Mouse (Mus musculus) embryo, embryonic 9.5 days (tissue): Measurements from ENCODE around the gene Zfp174.
A peak's percentile ranks its signal among the peaks of the same experiment; 100 is the strongest.
"Not testable (repeated sequence)": the region's sequence is repeated elsewhere in the genome, so short reads cannot be mapped to it uniquely, and the experiment has no call there.

ENCODE experiments used
- DNase-seq: peaks from one replicate; pipeline ENCODE4 v3.0.0-alpha.2; 2017; ENCODE audit errors: extremely low spot score

Gene Zfp174

DNA sequence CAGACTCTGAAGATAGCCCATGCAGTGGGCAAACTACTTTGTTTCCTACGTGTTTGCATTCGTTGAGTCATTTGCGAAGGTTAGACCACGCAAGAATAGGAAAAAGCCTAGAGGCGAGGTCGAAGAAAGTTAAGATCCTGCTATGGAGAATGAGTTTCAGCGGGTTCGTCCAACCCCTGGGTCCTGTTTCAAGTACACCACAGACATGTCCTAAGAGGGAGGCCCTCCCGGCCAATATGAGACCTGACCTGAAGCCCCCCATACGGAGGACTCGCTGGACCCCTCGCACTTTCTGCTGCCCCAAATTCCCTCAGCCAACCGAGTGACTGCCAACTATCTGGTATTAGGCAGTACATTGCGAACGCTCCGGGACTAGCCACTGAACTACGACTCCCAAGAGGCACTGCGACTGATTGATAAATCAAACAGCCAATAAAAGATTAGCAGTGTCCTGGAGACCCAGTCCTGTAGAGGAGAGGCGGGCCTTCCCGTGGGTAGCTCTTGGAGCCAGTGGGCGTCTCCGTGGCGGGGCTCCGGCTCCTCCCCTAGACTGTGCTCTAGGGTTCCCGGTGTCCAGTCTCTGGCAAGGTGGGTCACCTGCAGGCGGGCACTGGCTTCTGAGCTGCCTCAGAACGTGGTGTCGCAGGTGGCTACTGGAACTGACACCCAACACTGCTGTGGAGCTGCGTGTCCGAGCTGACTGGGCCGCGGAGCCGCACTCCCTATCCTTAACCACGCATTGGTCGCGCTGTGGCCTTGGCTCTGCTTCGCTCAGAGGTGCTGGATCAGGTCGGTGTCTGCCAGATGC, at the start of gene Zfp174:
Gene Zfp174 (plus strand): TSS at position 558 of the 808 bp plus-strand sequence.
- peak; percentile 93 for DNase-seq

DNA sequence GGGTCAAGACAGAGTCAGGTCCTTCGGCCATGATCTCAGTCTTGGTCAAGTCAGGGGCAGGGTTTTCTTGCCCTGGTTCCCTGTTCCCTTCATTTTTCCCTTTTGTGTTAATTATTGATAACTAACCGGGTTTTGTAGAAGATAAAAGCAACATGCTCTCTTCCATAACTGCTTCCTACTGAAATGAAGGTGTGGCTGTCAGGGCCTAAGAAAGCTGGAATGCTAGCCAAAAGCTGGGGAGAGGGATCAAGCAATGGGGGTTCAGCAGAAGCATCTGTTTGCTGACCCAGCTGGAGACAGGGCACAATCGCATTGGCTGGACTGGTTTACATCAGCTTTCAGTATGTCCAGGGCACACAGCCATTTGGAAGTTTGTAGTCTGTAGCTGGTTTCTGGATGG, 38.9 kb upstream of the Zfp174 start:
- no peak for DNase-seq

DNA sequence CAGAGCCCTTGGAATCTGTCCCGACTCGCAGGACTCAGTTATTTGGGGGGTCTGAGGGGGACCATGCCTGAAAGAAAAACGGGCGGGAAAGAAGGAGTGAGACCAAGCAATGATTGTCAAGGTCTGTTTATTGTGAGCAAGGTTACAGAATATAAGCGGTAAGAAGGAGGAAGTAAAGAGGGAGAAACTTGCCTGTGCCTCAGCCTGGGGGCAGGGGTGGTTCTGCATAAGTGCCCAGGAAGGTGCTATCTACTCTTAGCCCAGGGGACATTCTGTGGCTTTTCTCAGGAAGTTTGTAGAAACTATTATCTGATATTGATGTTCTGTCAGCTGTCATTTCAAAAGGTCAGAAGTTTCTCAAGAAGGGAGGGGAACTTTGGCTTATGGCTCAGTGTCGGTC, 32.4 kb upstream of the Zfp174 start:
- not testable (repeated sequence) for DNase-seq

DNA sequence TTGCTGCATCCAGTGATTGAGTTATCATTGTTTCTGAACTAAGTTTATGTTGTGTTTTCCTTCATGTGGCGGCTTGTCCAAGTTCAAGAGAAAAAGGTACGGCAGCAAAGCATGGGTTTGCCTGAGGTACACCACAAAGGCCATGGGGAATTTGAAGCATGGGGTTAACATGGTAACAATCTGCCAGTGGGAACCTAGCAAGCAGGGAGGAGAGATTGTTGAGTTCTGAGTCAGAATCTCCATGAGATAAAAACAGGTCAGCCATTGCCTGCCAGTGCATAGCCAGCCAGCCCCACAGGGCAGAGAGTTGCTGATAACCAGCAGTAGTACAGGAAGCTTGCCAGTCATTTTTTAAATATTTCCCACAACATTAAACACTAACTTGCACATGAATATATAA, 26.9 kb upstream of the Zfp174 start:
- no peak for DNase-seq

DNA sequence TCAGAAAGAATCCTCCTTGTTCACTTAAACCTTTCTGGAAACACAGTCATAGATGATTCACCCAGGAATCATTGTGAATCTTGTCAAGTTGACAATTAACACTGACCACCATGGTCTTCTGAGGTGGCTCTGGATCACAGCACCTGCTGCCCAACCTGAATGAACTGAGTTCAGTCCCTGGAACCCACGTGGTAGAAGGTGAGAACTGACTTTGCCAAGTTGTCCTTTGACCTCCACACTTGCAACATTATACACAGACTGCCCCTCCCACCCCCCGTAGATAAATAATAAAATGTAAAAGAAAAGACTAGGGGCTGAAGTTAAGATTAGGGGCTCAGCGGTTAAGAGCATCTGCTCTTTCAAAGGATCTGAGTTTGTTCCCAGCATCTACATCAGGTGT, 19.0 kb upstream of the Zfp174 start:
- no peak for DNase-seq

DNA sequence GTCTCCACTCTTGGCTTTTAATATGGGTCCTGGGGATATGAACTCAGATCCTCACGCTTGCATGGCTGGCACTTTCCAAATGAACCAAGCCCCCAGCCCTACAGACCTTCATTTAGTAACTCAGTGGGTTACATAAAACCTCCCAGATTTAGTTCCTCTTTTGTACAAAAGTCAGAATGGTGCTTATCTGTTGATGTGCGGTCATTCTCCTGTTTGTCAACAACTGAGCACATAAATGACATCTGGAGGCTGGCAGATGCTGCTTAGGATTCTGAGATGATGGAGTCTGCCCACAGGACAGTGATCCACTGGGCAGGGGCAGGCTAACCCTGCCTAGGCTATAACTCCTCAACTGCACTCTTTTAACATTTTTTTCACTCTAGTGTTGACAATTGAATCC, 17.3 kb upstream of the Zfp174 start:
- no peak for DNase-seq

DNA sequence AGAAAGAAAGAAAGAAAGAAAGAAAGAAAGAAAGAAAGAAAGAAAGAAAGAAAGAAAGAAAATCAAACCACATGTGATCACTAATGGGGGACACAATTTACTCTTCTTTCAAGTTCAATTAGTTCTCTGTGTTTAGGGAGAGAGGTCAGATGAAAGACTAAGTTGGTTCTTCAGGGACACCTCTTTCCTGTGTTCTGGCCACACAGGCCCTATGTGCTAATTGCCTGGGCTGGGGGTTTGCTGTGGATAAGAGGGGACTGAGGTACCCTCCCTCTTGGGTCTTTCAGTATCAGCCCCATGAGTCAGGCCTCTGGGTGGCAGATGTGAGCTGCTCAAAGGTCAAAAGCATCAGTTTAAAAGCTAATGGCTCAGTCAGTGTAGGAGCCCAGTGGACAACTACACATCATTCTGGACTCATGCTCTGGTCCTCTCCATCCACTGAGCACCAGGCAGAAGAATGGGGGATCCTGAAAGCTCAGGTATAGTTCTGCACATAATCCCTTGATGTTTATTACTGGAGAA, 16.4 kb upstream of the Zfp174 start, which contains the start of gene Olfr15:
Gene Olfr15 (plus strand): TSS at position 291 of the 522 bp plus-strand sequence.
- DNase-seq, result no peak

DNA sequence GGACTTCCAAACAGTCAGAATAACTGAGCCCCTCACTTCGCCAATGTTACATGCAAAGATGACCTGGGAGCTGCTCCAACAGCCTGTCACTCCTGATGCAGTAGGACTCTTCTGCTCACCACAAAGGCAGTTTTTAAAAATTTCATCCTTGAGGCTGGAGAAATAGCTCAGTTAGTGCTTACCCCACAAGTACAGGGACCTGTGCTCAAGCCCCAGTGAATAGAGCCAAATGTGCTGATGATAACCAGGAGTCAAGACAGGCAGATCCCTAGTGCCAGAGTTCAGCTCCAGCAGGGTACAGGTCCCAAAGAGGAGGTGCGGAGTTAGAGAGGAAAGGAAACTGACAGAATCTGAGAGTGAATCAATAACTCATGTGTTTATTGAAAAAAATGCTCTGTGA, 11.6 kb upstream of the Zfp174 start:
- DNase-seq, result no peak

DNA sequence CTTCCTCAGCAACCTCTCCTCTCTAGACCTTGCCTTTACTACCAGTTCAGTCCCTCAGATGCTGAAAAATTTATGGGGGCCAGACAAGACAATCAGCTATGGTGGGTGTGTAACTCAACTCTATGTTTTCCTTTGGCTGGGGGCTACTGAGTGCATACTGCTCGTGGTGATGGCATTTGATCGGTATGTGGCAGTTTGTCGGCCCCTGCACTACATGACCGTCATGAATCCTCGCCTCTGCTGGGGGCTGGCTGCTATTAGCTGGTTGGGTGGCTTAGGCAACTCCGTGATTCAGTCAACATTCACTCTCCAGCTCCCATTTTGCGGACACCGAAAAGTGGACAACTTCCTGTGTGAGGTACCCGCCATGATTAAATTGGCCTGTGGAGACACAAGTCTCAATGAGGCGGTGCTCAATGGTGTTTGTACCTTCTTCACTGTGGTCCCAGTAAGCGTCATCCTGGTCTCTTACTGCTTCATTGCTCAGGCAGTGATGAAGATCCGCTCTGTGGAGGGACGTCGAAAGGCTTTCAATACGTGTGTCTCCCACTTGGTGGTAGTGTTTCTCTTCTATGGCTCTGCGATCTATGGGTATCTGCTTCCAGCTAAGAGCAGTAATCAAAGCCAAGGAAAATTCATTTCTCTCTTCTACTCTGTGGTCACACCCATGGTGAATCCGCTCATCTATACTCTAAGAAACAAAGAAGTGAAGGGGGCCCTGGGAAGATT, 7.7 kb upstream of the Zfp174 start:
- no peak for DNase-seq

DNA sequence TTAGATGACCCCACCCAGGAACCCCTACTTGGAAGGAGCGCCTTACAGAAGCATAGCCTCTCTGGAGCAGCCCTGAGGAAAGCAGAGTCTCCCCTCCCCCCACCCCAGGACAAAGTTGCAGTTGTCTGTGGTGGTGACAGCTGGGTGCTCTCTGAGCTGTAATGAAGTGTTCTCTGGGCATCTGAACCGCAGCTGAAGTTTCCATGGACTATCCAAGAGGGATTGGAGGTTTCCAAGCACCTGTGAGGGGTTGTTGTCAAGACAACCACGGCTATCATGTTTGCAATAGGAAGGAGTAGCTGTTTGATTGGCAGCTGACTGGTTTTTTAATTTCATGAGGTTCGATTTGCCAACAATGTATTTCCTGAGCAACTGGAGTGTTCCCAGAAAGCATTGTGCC, 4.1 kb upstream of the Zfp174 start:
- DNase-seq, result no peak

DNA sequence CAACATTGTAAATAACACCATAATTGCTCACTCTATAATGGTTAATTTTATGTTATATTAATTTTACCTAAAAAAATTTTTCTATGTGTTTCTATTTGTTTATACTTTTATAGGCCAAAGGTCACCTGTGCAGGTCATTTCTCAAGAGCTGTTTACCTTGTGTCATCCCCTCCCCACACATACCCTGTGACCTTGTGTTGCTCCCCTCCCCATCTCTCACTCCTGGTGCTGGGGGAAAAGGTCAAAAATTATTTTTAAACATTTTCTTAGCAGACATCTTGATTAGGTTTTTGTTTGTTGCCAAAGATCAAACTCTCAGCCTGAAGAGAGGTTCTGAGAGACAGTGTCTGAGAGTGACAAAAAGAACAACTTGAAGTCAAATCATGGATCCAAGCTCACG, 3.3 kb upstream of the Zfp174 start:
- no peak for DNase-seq

DNA sequence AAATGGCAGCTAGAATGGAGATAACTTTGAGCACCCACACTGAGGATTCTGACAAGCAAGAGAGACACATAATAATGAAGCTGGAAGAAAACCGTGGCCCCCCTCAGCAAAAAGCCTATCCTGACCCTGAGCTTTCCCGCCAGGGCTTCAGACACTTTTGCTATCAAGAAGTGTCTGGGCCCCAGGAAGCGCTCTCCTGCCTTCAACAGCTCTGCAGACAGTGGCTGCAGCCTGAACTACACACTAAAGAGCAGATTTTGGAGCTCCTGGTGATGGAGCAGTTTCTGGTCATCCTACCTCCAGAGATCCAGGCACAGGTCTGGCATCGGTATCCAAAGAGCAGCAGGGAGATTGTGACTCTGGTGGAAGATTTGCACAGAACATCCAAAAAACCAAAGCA, 803 bp downstream of the Zfp174 start:
- DNase-seq, result no peak

DNA sequence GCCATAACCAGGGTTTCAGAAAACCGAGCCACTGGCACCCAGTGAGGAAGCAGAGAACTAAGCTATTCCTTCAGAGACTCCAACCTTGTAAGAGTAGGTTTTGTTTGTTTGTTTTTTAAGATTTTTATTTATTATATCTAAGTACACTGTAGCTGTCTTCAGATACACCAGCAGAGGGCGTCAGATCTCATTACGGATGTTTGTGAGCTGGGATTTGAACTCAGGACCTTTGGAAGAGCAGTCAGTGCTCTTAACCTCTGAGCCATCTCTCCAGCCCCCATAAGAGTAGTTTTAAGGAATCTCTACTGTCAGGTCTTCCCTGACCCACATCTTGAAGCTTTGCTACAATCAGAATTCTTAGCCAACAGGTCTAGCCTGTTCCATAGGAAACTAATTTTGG, 1.3 kb downstream of the Zfp174 start:
- no peak for DNase-seq

DNA sequence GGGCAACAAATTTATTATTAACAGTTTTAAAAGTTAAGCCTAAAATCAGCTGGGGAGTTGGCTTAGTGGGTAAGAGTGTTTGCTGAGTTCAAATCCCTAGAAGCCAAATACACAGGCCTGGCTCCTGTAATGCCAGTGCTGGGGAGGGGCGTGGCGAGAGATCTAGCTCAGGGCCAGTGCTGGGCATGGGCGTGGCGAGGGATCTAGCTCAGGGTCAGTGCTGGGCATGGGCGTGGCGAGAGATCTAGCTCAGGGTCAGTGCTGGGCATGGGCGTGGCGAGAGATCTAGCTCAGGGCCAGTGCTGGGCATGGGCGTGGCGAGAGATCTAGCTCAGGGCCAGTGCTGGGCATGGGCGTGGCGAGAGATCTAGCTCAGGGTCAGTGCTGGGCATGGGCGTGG, 4.2 kb downstream of the Zfp174 start:
- DNase-seq, result not testable (repeated sequence)

DNA sequence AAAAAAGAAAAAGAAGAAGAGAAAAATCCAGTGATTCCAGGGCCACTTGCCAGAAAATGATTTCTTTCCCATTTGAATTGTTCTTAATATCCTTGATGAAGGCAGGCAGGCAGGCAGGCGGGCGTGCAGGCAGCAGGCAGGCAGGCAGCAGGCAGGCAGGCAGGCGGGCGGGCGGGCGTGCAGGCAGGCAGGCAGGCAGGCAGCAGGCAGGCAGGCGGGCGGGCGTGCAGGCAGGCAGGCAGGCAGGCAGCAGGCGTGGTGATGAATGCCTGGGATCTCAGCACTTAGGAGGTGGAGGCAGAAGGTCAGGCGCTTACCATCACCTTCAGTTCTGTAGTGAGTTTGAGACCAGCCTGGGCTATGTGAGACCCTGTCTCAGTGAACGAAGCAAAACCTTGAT, 5.5 kb downstream of the Zfp174 start:
- peak; percentile 34 for DNase-seq

DNA sequence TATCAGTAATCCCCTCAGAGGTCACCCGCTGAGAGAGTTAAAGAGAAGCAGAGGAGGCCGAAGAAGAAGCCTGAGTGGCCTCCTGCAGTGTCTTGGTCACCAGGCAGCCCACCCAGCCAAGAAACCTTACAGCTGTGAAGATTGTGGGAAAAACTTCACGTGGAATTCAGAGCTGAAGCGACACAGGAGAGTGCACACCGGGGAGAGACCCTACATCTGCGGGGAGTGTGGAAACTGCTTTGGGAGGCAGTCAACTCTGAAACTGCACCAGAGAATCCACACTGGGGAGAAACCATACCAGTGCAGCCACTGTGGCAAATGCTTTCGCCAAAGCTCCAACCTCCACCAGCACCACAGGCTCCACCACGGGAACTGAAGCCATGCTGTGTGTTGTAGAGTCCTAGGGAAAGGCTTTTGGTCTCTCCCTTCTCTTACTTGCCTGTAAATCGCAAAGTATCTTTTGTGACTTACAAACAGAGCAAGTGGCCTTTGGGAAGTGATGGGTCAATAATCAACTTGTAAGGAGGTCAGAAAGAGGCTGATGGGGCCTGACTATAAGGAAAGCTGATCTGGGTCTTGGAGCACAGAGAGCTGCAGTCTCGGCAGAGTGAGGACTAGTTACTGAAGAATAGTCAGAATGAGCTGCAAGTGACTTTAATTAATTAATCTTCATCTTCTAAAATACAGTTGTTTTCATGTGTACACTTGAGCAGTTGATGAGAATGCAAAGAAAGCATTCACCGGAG, 7.5 kb downstream of the Zfp174 start:
- DNase-seq, result no peak

DNA sequence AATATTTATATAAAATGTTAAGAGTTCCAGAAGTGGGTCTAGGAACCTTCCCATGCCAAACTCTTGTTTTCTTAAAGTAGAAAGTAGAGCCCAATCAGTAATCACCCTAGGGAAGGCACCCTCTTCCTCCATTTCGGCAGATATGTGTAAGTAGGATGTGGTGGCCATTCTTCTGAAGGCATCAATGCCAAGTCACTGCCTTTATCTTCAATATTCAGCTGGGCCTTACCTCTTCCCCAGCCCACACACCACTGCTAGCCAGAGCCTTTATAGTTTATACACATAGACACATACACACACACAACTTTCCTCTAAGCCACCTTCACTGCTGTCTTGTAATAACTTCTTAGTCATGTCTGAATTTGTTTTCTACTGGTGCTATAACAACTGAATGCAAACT, 8.7 kb downstream of the Zfp174 start:
- DNase-seq, result no peak

DNA sequence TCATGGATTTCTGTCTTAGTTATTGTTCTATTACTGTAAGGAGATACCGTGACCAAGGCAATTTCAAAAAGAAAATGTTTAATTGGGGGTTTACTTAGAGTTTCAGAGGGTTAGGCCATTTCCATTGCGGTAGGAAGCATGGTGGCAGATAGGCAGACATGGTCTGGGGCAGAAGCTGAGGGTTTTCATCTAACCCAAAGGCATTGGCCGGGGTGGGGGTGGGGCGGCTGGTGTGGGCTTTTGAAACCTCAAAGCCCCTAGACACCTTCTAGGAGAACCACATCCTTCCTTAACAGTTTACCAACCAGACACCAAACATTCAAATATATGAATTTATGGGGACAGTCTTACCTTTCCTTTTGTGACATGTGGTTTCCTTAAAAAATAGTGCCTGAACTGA, 12.2 kb downstream of the Zfp174 start:
- no peak for DNase-seq

DNA sequence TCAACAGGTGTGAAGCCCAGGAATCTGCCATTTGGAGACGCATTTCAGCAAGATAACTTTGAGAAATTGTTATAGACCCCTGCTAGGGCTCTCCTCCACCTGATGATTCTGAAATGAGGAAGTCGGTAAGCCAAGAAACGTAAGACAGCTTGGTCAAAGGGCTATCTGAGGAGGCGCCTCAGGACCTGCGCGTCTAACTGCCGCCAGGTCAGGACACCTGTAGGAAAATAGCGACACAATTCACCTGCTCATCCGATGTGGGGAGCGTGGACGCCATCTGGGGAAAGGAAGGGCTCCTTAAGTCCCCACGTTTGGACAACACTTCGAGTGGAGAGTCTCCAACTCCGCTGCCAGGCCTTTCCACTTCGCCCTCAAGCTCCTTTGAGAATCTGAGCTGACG, 24.7 kb downstream of the Zfp174 start:
- DNase-seq, result no peak

DNA sequence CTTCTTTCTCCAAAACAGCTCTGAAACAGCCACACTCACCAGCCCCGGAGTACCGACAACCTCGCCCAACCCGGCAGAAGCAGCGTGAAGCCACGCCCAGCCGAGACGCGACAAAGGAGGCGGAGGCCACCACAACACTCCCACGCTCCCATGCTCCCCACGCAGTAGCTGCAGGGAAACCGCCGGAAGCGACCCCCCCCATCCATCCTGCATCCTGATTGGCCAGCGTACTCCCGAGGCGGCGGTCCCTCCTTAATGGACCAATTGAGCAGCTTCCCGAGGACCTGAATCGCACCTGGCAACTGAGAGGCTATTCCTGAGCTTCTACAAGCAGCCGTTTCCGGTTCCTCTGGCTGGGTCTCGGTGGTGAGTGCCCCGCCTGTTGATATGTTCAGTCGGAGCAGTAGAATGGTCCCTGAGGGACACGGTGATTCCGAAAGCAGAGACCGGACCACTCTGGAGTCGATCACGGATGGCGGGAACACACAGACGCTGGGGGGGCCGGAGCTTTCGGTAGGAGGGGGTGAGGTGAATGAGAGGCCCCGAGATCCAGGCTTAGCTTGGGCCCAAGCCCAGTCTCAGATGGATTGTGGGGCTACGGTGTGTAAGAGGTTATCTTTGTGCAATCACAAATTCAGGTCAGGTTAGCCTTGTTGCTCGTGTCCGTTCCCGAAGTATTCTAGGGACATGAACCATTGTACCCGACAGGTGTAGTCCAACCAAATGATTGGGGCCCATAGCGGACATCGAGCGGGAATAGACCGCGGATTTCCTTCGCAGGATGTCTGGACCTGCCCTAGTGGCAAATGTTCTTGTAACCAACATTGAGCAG, 25.4 kb downstream of the Zfp174 start, which contains the start of gene Naa60:
Gene Naa60 (plus strand): TSS at position 160 of the 832 bp plus-strand sequence.
- DNase-seq, result peak; percentile 95

DNA sequence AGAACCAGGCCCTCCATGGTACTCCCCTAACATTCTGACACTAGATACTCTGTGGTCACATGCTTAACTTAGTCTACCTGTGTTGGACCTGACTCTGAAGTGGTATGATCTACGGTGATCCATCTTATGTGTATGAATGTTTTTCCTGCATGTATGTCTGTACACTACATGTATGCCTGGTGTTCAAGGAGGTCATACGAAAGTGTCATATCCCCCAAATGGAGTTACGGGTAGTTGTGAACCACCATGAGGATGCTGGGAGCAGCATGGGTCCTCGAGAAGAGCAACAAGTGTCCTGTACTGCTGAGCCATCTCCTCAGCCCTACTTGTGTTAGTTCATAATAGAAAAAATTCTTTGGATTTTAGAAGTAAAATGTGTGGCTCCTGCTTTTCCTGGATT, 29.3 kb downstream of the Zfp174 start:
- DNase-seq, result no peak
